Mouse (Mus musculus) telencephalon, adult 2 months (tissue): ENCODE measurements around the gene Timm10.

Source experiments
- DNase-seq: peaks from one replicate; pipeline ENCODE4 v3.0.0-alpha.2; 2011; ENCODE audit warnings: low read depth, low spot score

Timm10 gene

GRCm38 (mm10) chr2:84858551-84858950 is 31.8 kb downstream of the Timm10 start:
- DNase-seq = no peak

- no peak for DNase-seq
Measured at GRCm38 (mm10) chr2:84859991-84860780, 33.4 kb downstream of the Timm10 start.

GRCm38 (mm10) chr2:84861430-84861829 is 34.6 kb downstream of the Timm10 start:
- no peak for DNase-seq

GRCm38 (mm10) chr2:84862231-84862630 is 35.4 kb downstream of the Timm10 start:
- DNase-seq = no peak

GRCm38 (mm10) chr2:84865616-84866571 is 39.1 kb downstream of the Timm10 start:
- DNase-seq = no peak

- DNase-seq = no peak
Measured at GRCm38 (mm10) chr2:84868521-84868943, 41.7 kb downstream of the Timm10 start.

- no peak for DNase-seq
Measured at GRCm38 (mm10) chr2:84868977-84869376, 42.2 kb downstream of the Timm10 start.

- no peak for DNase-seq
Measured at GRCm38 (mm10) chr2:84870623-84871160, 43.9 kb downstream of the Timm10 start.

DNA sequence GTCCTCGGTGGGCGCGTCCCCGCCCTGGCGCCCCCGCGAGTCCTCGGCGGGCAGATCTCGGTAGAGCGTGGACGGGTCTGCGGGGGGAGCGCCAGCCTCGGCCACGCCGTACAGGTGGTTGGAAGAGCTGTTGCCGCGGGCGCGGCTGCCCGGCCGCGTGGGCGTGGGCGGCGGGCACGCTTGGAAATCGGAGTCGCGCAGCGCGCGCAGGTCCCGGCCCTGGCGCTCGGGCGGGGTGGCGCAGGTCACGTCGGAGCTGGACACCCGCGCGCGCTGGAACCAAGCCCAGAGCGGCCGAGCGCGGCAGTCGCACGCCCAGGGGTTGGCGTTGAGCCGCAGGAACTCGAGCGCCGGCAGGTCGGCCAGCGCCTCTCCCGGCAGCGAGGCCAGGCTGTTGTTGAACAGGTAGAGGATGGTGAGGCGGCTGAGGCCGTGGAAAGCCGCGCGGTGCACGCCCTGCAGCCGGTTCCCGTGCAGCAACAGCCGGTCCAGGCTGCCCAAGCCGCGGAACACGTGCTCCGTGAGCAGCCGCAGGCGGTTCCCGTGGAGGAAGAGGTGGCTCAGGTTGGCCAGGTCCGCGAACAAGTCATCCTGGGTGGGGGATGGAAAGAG is 45.4 kb downstream of the Timm10 start:
- DNase-seq = no peak

GRCm38 (mm10) chr2:84875842-84876241 is 49.0 kb downstream of the Timm10 start:
- no peak for DNase-seq
